Mouse (Mus musculus): ENCODE measurements around the gene Sec61b. TPM values are rescaled to one million over a fixed set of nuclear protein-coding genes. Genes with fewer than 3 reads are reported as not detected.

The Sec61b gene
- total RNA-seq (2014; rRNA removed) (217 and 234 TPM in 2 replicates), polyA plus RNA-seq (2012; rRNA removed) (281 and 303 TPM in 2 replicates)

DNA sequence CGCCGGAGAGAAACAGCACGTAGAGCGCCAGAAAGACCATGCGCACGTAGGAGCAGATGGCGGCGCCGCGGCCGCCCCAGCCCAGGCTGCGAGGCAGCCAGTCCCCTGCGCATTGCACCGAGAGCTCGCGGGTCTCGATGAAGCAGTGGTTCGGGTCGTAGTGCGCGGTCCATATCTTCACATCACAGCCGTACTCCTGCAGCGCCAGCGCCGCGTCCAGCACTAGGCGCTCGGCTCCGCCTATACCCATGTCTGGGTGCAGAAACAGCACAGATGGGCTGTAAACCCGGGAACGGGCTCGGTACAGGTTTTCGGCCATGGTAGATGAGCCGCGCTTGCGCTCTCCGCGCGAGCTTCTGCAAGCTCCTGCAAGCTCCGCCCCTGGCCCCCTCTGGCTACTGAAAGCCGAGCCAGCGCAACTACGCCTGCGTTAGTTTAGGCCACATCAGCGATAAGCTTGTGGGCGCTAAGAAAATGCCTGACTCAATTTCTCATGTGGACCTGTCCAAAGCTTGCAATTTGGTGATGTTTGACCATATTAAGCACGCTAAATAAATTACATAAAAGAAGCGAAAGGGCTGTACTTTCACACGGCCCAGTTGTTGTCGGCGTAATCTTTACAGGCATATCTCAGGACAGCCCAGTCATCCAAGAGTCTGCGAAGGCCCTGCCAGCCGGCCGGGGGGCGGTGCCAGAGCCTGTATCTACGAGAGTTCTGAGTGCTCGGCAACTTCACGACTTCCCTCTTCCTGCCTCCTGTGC lies at the start of gene Sec61b, which contains the start of gene Alg2:
Sec61b (plus strand) TSS at position 691 of the 762 bp plus-strand sequence.
Alg2 (minus strand) TSS at position 366 of the 762 bp plus-strand sequence.
- Histone ChIP-seq H3K79me2 (ENCODE audit: control insufficient read depth, insufficient read depth, low read length) (peaks cover 11% of the 10 kb centered on the region; the same call in 1 of the 2 replicates), H3K27ac (replicated peaks; ENCODE audit: insufficient read depth, low read depth, low read length) (peak within 1 kb of the TSS; percentile 68), H3K4me3 (ENCODE audit: insufficient read depth, low read depth, low read length) (peak within 1 kb of the TSS; percentile 94), H3K36me3 (ENCODE audit: control insufficient read depth, insufficient read depth, low read length) (peaks cover 34% of the 10 kb centered on the region), H3K9ac (ENCODE audit: low read depth, low read length) (peak within 1 kb of the TSS; percentile 91), H3K4me1 (ENCODE audit: control insufficient read depth, insufficient read depth, low read length) (peaks cover 5% of the 10 kb centered on the region), H3K27me3 (ENCODE audit: control insufficient read depth, insufficient read depth, low read length) (no peaks in the 10 kb centered on the region)
- TF ChIP-seq CTCF (IDR thresholded peaks at IDR 0.05; ENCODE audit: low read depth, low read length), result no peak
- TF ChIP-seq POLR2A (IDR thresholded peaks at IDR 0.05; ENCODE audit: extremely low read depth, insufficient read depth, low read length), result peak; percentile 69; the same call in 1 of the 2 replicates
- peak; percentile 94 for DNase-seq (ENCODE audit: extremely low read depth, low read depth, low spot score)
- under 1% methylated on average over 58 of the region's 58 CpGs for WGBS

DNA sequence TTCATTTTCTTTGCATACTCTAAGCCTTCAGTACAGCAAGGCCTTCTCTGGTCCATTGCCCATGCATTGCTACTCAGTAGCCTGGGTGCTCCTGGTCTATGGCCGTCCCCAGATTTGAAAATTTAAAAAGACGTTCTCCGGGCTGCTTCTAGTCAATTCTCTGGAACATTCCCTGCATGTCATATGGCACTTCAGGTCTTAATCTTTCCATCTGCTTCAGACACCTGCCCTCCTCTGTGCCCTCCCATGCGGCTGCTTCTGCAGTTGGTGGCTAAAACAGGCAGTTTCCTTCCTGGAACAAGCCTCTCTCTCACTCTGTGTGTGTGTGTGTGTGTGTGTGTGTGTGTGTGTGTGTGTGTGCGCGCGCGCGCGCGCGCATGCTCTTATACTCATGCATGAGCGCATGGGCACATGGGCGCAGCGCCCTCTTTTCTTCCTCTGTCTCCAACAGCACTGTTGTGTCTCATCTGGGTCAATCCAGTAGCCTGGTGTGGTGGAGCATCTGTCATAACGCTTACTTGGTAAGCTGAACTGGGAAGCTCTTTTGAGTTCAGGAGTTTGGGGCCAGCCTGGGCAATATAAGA lies 49.1 kb upstream of the Sec61b start:
- H3K27ac ChIP-seq (replicated peaks; ENCODE audit: insufficient read depth, low read depth, low read length), result no peak overlapping the region
- no peaks in the 10 kb centered on the region for H3K36me3 ChIP-seq (ENCODE audit: control insufficient read depth, insufficient read depth, low read length)
- no peaks in the 10 kb centered on the region for H3K27me3 ChIP-seq (ENCODE audit: control insufficient read depth, insufficient read depth, low read length)
- H3K79me2 ChIP-seq (ENCODE audit: control insufficient read depth, insufficient read depth, low read length), result no peaks in the 10 kb centered on the region
- no peak overlapping the region for H3K4me3 ChIP-seq (ENCODE audit: insufficient read depth, low read depth, low read length)
- DNase-seq (ENCODE audit: extremely low read depth, low read depth, low spot score), result no peak
- no peaks in the 10 kb centered on the region for H3K4me1 ChIP-seq (ENCODE audit: control insufficient read depth, insufficient read depth, low read length)
- no peak overlapping the region for H3K9ac ChIP-seq (ENCODE audit: low read depth, low read length)
- TF ChIP-seq CTCF (IDR thresholded peaks at IDR 0.05; ENCODE audit: low read depth, low read length) (no peak), POLR2A (IDR thresholded peaks at IDR 0.05; ENCODE audit: extremely low read depth, insufficient read depth, low read length) (no peak)
- WGBS, result 94% methylated on average over 16 of the region's 16 CpGs

DNA sequence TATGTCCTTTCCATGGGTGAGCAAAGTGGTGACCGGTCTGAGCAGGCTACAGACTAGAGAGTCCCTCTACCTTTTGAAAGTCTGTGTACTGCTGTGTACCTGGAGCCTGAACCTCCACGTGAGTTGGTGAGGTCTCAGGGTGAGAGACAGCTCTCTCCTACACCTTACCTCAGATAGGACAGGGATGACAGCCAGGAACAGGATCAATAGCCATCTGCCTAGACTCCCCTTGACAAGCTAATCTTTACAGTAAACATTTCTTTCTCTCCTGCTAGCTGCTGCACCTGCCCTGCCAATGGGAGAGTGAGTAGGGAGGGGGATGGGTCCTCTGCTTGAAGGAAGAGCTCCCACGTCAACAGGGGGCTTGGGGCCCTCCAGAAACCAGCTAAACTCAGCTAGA lies 46.9 kb upstream of the Sec61b start:
- no peak for DNase-seq (ENCODE audit: extremely low read depth, low read depth, low spot score)
- H3K9ac ChIP-seq (ENCODE audit: low read depth, low read length), result no peak overlapping the region
- H3K27me3 ChIP-seq (ENCODE audit: control insufficient read depth, insufficient read depth, low read length), result no peaks in the 10 kb centered on the region
- no peaks in the 10 kb centered on the region for H3K36me3 ChIP-seq (ENCODE audit: control insufficient read depth, insufficient read depth, low read length)
- TF ChIP-seq CTCF (IDR thresholded peaks at IDR 0.05; ENCODE audit: low read depth, low read length) (no peak), POLR2A (IDR thresholded peaks at IDR 0.05; ENCODE audit: extremely low read depth, insufficient read depth, low read length) (no peak)
- WGBS, result 56% methylated on average over 3 of the region's 3 CpGs
- no peaks in the 10 kb centered on the region for H3K4me1 ChIP-seq (ENCODE audit: control insufficient read depth, insufficient read depth, low read length)
- H3K4me3 ChIP-seq (ENCODE audit: insufficient read depth, low read depth, low read length), result no peak overlapping the region
- H3K79me2 ChIP-seq (ENCODE audit: control insufficient read depth, insufficient read depth, low read length), result no peaks in the 10 kb centered on the region
- no peak overlapping the region for H3K27ac ChIP-seq (replicated peaks; ENCODE audit: insufficient read depth, low read depth, low read length)

DNA sequence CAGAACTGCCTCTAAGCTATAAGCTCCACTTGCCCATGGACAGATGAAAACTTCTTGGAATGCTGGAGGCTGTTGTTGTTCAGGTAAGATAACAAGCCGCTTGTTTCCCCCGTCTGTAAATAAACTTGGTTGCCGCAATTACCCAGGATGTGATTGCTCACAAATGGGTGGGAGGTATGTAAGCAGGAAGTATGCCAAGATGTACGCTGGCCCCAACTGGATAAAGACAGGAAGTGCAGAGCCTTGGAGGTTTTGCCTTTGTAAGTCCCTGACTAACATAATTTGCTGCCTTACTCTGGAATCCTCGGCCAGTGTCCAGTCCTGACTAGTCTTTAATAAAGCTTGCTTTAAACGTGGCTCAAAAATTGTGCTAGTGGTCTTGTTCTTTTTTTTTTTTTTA lies 43.9 kb upstream of the Sec61b start:
- H3K27ac ChIP-seq (replicated peaks; ENCODE audit: insufficient read depth, low read depth, low read length), result no peak overlapping the region
- WGBS, result 61% methylated on average over 6 of the region's 6 CpGs
- no peak for TF ChIP-seq POLR2A (IDR thresholded peaks at IDR 0.05; ENCODE audit: extremely low read depth, insufficient read depth, low read length)
- no peak for TF ChIP-seq CTCF (IDR thresholded peaks at IDR 0.05; ENCODE audit: low read depth, low read length)

DNA sequence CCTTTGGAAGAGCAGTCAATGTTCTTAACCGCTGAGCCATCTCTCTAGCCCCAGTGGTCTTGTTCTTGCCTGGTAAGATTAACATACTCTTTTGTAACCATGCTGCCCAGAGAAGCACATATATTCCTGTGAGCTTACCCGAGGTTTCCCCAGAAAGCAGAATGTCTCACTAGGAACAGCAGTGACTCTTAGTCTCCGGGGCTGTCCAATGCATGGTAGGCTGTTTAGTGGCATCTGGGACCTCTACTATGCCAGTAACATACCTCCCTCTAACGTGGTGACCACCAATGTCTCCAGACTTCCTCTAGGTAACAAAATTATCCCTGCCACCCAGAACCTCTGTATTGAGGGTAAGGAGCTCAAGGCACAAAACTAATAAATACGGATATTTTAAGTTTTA lies 43.4 kb upstream of the Sec61b start:
- Histone ChIP-seq H3K27ac (replicated peaks; ENCODE audit: insufficient read depth, low read depth, low read length) (no peak overlapping the region), H3K4me3 (ENCODE audit: insufficient read depth, low read depth, low read length) (no peak overlapping the region), H3K9ac (ENCODE audit: low read depth, low read length) (no peak overlapping the region), H3K27me3 (ENCODE audit: control insufficient read depth, insufficient read depth, low read length) (no peaks in the 10 kb centered on the region), H3K79me2 (ENCODE audit: control insufficient read depth, insufficient read depth, low read length) (no peaks in the 10 kb centered on the region), H3K36me3 (ENCODE audit: control insufficient read depth, insufficient read depth, low read length) (no peaks in the 10 kb centered on the region), H3K4me1 (ENCODE audit: control insufficient read depth, insufficient read depth, low read length) (no peaks in the 10 kb centered on the region)
- 88% methylated on average over 5 of the region's 5 CpGs for WGBS
- TF ChIP-seq POLR2A (IDR thresholded peaks at IDR 0.05; ENCODE audit: extremely low read depth, insufficient read depth, low read length), result no peak
- TF ChIP-seq CTCF (IDR thresholded peaks at IDR 0.05; ENCODE audit: low read depth, low read length), result no peak
- DNase-seq (ENCODE audit: extremely low read depth, low read depth, low spot score), result no peak

More for the DNA sequence above, 43.9 kb upstream of the Sec61b start:
- no peaks in the 10 kb centered on the region for H3K27me3 ChIP-seq (ENCODE audit: control insufficient read depth, insufficient read depth, low read length)
- no peaks in the 10 kb centered on the region for H3K79me2 ChIP-seq (ENCODE audit: control insufficient read depth, insufficient read depth, low read length)
- DNase-seq (ENCODE audit: extremely low read depth, low read depth, low spot score), result no peak
- H3K9ac ChIP-seq (ENCODE audit: low read depth, low read length), result no peak overlapping the region
- H3K4me1 ChIP-seq (ENCODE audit: control insufficient read depth, insufficient read depth, low read length), result no peaks in the 10 kb centered on the region
- no peaks in the 10 kb centered on the region for H3K36me3 ChIP-seq (ENCODE audit: control insufficient read depth, insufficient read depth, low read length)
- H3K4me3 ChIP-seq (ENCODE audit: insufficient read depth, low read depth, low read length), result no peak overlapping the region

Measured in liver, adult 2 months (tissue).